Mouse (Mus musculus): ENCODE measurements around the gene Lrrc8e.

Gene Lrrc8e

DNA sequence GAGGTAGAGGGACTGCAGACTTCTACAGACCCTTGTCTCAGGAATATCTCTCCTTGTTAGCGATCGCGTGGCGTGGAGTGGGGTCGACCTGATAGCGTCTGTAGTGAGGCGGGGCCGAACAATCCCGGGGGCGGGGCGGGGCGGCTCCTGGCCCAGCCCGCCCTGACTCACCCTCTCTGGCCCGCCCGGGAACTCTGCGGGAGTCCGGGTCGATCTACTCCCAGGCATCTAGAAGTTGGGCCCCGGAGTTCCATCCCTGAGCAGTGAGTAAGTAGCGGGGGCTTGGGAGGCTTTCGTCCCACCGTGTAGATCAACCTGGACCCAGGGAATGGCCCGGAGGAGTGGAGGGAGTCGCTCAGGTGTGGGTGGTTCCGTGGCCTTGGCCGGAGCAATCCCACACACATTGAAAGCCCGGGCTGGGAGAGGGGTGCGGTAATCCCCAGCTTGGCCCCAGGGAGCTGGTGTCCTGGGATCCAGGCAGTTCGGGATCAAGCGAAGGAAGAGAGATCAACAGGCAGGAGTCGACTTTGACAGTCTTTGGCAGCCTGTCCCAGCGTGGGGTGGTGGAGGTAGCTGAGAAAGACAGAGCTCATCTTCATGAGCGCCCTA, at the start of gene Lrrc8e:
Gene Lrrc8e (plus strand): TSS at position 89 of the 609 bp plus-strand sequence.
- DNase-seq (ENCODE audit: low spot score in 2 of 2): no peak

DNA sequence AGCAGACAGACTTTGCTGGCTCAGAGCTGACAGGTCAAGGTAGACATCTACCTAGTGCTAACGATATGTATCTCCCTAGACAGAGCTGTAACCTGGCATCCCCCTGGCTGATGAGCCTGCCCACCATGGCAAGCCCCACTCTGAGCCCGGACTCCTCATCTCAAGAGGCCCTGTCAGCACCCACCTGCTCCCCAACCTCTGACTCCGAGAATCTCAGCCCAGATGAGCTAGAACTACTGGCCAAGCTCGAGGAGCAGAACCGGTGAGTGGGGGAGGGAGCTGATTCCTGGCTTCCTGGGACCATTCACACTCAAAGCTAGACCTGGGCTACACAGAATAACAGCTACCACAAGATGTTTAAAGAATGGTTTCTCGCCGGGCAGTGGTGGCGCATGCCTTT, 43.2 kb upstream of the Lrrc8e start:
- DNase-seq (ENCODE audit: low spot score in 2 of 2): no peak

DNA sequence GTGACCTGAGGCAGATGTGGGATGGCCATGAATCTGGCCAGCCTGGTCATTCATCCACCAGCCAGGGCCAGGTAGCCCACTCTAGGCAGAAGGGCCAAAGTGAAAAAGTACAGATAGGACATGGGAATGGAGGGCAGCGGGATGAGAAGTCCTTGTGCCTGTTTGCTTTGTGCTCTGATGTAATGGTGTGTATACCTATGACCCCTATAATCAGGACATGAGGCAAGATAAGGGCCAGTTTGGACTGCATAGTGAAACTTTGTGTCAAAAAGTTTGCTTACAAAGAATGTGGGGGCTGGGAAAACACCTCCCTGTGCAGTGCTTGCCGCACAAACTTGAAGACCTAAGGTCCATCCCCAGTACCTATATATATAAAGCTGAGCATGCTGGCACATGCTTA, 40.5 kb upstream of the Lrrc8e start:
- DNase-seq (ENCODE audit: low spot score in 2 of 2): no peak

DNA sequence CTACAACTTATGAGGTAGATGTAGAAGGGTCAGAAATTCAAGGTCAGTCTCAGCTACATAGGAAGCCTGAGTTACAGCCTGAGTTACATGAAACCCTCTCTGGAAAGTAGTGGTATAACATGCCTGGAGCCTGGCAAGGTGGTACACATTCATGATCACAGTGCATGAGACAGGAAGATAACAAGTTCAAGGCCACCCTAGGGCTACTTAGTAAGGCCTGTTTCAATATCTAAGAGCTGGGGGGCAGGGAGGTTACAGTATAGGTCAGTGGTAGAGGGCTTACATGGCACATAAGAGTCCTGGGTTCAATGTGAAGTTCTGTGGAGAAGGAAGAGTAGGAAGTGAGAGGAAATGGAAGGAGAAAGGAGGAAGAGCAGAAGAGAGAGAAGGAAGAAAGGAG, 38.0 kb upstream of the Lrrc8e start:
- DNase-seq (ENCODE audit: low spot score in 2 of 2): no peak

DNA sequence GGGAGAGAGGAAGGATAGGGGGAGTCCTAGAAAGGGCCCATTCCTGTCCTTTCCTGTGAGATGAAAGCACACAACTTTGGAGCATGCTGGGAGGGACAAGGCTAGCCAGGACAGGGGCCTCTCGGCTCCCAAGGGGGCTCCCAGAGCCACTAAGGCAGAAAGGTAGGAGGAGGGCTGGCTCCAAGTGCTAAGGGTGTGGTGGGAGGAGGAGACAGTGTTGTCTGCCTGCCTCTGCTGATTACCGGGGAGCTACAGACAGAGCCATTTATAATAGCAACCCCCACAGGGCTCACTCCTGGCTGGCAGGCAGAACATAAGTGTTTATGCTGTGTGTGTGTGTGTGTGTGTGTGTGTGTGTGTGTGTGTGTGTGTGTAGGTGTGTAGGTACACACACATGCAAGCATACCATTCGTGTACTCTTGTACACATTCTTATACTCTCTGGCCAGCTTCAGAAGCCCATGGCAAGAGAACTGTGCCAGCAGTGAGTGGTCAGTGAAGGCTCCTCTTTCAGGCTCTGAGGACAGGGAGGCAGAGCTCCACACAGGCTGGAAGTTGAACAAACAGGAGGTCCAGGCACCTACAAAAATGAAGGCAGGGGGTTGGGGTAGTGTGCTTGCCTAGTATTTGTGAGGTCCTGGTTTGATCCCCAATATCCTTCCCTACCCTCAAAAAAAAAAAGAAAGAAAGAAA, 37.5 kb upstream of the Lrrc8e start:
- peak; percentile 31 to 49 for DNase-seq (ENCODE audit: low spot score in 2 of 2)

DNA sequence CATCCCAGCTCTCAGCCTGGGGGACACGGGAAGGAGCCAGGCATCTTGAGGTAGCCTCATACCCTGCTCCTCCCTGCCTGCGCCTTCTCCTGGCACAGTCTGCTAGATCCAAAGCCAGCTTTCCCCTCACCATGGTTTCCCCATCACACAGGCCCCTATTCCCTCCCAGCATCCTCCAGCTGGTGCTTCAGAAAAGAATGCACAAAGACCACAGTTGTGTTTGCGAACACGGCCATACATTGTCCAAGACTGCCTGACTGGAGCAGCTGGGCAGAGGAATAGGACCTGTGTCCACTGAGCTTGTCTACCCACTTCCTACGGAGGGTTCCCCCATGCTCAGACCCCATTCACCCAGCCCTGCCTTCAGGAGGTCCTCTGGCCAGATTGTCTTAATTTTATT, 34.3 kb upstream of the Lrrc8e start:
- no peak for DNase-seq (ENCODE audit: low spot score in 2 of 2)

DNA sequence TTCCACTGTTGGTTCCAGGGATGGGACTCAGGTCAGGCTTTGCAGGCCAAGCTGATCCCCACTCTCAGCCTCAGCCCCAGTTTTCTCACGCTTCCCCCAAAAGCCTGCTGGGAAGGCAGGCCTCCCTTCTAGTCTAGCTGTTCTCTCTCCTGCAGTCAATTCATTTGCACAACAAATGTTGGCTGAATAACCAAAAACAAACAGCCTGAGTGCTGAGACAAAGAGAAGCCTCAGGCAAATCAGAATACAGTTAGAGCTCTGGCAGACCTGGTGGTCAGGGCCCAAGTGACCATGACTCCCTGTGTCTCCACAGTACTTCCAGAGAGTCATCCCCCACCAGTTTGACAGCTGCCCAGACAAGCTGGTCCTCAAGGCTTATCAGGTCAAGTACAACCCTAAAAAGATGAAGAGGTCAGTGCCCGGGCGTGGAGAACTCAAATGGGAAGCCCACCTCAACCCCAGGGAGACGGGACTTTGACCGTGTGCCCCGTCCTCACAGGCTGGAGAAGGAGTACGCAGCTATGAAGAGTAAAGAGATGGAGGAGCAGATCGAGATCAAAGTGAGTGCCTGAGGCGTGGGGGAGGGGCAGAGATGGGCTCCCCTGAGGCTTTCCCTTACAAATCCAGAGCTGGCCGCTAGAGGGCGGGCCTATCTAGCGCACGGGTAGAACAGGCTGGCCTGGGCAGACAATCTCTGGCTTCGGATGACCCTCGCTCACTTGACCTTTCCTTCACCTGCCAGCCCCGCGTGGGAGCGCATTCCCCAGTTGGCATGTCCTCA, 33.6 kb upstream of the Lrrc8e start:
- DNase-seq (ENCODE audit: low spot score in 2 of 2): peak; percentile 75 to 89

DNA sequence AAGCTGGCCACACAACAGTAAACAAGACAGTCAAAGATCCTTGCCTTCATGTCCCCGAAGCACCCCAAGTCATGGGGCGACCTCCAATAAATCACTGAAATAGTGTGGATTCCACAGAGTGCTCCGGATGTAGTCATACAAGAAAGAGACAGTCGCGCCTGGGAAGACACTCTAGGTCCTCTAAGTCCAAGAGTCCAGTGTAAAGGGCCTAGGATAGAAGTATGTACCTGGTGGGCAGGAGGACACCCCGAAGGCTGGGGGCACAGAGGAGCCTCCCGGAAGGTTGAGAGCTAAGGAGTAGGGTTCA, 33.1 kb upstream of the Lrrc8e start:
- DNase-seq (ENCODE audit: low spot score in 2 of 2): no peak

DNA sequence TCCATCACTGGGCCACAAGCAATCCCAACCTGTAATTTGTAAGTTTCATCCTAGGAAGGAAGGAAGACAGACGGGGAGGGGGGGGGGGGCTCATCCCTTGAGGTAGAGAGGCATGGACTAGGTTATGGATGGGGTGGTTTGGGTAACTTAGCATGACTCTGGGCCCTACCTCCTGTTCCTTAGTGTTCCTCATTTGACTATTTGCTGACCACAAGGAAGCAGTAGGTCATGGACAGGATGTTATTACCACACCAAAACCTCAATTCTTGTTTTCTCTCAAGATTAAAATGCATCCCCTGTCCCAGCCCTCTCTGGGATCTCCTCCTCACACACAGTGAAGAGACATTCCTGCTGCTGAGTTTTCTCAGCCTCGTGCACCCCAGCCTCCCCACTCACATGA, 25.3 kb upstream of the Lrrc8e start:
- DNase-seq (ENCODE audit: low spot score in 2 of 2): no peak

DNA sequence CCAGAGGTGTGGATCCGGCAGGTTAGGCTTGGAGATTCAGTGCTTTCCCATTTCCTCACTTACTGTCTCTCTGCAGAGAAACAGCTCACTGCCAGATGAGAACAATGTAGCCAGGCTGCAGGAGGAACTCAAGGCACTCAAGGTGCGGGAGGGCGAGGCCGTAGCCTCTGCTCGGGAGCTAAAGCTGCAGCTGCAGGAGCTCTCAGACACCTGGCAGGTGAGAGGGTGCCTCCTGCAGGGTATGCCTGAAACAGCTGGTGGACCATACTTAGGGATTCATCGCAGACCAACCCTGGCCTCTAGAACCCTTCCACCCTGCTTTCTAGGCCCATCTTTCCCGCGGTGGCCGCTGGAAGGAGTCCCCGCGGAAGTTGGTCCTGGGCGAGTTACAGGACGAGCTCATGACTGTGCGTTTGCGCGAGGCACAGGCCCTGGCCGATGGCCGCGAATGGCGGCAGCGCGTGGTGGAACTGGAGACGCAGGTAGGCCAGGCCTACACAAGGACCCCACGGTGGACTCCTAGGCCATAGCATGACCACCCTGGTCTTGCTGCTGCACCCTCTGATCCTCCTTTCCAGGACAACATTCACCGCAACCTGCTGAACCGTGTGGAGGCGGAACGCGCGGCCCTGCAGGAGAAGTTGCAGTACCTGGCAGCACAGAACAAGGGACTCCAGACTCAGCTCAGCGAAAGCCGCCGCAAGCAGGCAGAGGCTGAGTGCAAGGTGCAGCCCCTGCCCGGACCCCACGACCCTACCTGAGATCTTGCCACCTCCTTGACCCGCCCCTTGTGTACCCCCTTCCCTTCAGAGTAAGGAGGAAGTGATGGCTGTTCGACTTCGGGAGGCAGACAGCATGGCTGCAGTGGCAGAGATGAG, 21.1 kb upstream of the Lrrc8e start:
- no peak for DNase-seq (ENCODE audit: low spot score in 2 of 2)

DNA sequence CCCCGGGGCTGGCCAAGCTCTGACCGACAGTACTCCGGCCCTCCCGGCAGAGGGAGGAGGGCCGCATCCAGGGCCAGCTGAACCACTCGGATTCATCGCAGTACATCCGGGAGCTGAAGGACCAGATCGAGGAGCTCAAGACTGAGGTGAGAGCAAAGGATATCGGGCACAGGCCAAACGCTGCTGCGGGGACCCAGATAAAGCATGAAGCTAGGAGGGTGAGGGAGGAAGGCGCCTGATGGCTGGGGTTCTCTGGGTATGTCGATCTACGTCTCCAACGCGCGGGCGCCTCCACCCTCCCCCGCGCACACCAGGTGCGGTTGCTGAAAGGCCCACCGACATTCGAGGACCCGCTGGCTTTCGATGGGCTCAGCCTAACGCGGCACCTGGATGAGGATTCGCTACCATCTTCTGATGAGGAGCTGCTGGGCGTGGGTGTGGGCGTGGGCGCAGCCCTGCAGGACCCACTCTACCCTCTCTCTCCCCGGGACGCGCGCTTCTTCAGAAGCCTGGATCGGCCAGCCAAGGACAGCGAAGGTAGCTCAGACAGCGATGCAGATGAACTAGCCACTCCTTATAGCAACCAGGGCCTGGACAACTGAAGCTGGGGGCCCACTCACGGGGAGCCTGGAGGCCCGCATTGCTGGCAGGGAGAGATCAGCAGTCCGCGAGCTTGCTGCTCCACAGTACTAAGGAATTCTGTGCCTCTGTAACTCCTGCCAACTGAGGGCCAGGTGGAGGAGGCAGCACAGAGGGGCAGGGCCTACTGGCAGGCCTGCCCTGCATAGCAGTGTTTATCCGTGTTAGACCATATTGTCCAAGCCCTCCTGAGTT, 20.2 kb upstream of the Lrrc8e start:
- DNase-seq (ENCODE audit: low spot score in 2 of 2): no peak

DNA sequence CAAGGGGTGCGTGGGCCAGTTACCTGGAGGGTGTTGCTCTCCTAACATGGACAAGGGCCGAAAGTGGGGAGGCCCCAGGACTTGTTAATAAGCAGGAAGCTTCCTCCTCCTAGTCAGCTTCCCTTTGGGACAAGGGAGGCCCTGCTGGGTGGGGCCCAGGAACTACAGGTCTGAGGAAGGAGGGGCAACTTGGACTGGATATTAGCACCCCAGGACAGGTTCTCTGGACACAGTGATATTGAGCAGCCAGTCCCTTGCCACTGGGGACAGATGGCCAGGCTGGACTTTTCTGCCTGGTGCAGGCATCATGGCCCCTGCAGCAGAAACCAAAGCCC, 19.6 kb upstream of the Lrrc8e start:
- no peak for DNase-seq (ENCODE audit: low spot score in 2 of 2)

DNA sequence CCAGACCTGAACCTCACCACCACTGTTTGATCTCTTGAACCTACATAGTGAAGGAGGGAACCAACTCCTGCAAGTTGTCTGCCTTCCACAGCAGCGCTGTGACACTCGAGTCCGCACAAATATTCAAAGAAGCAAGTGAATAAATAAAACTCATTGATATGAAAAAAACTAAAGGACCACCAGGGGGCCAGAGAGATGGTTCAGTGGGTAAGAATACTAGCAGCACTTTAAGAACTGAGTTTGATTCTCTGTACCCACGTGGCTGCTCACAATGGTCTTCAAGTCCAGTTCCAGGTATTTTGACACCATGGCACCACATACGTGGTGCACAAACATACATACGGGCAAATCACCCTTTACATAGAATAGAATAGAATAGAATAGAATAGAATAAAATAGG, 15.5 kb upstream of the Lrrc8e start:
- DNase-seq (ENCODE audit: low spot score in 2 of 2): no peak

DNA sequence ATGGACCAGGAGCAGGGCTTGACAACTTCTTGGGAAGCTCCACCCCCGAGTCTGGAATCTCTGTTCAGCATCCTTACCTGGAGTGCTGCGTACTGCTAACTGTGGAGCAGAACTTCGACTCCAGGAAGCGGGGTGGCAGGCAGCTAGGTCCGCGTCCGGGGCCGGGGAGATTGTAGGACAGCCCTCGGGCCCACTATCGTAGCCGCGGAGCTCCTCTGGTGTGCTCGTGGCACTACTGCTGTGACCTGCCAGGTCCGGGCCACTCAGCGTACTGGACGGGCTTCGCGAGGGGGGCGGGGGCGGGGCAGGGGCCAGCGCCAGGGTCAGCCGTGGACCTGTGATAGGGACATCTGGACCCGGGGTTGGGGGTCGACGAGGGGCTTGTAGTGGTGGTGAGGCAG, 13.8 kb upstream of the Lrrc8e start:
- DNase-seq (ENCODE audit: low spot score in 2 of 2): no peak

DNA sequence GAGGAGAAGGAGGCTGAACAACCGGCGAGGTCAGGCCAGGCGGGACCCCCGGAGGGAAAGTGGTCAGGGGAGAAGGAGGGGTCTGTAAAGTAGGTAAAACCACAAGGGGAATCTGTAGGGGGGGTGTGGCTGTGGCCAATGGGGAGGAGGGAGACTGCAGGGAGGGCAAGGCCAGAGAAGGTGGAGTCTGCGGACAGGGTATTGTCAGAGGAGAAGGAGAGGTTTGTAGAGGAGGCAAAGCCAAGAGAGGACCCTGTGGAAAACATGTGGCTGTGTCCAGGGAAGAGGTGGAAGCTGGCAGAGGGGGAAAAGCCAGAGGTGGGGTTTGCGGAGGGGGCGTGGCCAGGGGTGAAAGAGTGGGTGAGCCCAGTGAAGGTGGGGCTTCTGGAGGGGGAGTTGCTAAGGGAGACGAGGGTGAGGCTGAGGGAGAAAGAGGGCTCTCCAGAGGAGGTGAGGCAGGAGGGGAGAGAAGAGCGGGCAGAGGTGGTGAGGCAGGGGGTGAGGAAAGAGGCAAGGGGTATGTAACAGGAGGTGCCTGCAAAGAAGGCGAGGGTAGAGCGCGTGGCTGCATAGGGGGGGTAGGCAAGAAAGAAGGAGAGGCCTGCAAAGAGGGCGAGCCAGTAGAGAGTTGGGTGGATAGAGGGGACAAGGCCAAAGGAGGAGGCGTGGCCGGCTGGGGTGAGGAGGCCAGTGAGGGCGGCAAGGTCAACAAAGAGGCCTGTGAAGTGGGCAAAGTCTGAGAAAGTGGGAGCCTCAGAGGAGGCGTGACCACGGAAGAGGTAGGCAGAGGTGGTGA, 13.2 kb upstream of the Lrrc8e start:
- DNase-seq (ENCODE audit: low spot score in 2 of 2): peak in 1 of 2 experiments; percentile 48

DNA sequence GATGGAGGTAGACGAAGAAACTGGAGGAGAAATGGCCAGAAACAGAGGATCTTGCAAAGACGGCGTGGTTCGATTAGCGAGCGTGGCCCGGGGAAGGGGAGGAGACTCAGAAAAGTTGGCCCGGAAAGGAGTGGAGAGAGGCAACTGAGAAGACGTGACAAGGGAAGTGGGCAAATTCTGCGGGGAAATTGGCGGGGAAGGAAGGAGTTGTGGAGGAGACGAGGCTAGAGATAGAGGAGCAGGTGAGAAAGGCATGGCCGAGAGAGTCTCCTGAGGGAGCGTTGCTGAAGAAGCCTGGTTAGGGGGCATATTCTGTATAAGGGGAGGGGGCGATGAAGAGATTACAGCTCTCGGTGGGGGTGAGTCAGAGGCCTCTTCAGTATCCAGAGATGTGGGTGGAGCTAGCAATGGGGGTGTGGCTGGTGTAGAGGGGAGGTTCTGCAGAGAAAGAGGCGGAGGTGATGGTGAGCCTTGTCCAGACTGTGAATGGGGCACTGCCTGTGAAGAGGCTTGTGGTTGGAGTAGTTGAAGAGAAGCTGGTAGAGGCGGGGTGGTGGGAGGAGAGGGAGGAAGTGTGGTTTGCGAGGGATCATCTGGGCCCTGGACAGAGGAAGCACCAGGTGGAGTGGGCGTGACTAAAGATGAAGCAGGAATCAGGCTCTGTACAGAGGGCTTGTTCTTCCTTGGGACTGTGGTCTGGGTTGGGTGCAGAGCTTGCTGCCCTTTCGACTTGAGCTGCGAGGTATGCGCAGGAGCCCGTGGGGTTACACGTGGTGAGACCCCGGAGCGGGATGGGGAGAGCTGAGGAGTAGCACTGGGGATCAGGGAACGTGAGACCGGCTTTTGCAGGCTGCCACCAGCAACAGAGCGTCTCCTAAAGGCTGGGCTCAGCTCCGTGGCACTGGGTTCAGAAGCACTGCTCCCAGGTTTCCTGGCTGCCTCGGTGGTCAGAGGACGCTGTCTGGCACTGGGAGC, 12.3 kb upstream of the Lrrc8e start:
- peak in 1 of 2 experiments; percentile 67 for DNase-seq (ENCODE audit: low spot score in 2 of 2)

DNA sequence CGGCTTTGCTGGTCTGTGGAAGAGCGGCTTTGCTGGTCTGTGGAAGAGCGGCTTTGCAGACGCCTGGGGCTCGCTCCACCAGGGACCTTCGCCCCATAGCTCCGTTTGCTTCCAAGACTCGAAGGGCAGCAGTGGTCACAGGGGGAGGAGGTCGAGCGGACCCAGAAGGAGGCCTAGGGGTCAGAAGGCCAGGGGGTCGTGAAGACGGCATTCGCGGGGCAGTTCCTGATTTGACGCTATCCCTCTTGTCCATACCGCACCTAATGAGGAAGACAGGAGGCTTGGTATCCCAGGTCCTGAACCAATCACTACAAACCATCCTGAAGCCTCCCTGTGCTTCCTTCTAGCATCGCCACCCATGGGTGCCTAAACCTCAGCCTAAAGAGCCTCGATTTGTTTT, 10.3 kb upstream of the Lrrc8e start:
- no peak for DNase-seq (ENCODE audit: low spot score in 2 of 2)

DNA sequence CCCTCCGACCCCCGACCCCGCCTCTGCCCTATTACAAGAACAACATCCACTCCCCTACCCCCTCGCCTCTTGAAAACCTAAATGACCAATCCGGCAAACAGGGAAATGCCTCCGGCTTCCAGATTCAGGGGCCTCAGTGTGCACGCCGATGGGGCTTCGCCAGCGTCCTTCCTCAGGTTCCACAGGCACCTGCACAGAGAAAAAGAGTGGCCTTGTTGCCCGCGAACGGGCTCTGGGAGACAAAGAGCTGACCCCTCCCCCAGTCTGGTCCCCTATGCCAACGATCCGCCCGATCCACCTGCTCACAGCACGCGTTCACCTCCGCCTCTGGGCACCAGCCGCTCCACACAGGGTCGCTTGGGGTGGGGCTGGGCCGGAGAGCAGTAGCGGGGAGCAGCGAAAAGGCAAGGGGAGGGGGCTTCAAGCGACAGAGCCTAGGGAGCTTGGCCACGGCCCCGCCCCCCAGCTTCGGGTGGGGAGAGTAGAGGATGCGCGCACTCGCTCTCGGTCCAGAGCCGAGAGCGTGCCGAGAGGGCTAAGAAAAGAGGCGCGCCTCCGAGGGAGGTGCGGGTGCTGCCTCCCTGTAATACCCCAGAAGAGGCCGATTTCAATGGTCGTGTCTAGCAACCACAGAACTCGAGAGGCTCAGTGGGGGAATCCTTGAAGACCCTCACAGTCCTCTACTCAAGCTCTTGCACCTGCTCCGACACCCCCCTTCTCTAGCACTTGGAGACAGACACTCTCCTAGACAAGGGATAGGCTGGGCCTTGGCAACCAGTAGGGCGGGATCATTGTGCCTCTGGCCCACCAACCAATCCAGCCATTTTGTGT, 9.6 kb upstream of the Lrrc8e start, which contains the start of gene Prr36:
Gene Prr36 (minus strand): TSS at position 669 of the 831 bp plus-strand sequence.
- no peak for DNase-seq (ENCODE audit: low spot score in 2 of 2)
